Mouse (Mus musculus) thymus, postnatal 25 days (tissue): Measurements from ENCODE around the gene Tmem126a.

Source experiments
- DNase-seq: peaks from one replicate; pipeline ENCODE4 v3.0.0; 2022

Tmem126a gene

DNA sequence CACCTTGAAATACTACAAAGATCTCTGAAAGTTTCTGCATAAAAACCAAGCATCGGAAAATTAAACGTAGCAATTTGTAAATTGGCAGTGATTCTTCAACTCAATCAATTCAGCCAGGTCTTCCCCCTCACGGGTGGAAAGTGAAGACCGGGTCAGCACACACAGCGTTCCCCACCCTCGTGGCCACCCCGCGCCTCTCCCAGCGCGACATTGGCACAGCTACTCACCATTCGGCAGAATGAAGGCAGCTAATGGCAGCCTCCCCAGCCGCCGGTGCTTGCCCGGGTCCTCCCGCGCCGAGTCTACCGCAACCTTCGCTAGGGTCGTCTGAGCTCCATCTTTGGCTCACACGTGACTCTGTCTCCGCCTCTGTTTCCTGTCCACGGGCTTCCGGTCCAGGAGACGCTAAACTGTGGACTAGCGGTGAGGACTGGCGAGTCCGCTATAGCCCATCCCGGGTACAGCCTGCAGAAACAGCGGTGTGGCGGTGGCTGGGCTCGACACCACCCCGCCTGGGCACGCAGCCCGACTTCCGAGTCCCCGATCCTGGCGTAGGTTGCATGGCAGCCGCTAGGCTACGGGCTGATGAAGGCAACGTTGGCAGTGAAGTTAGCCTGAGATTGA, at the start of gene Tmem126a:
Gene Tmem126a, minus strand, starts transcription at position 385 of the 624 bp plus-strand sequence.
- peak; percentile 68 for DNase-seq

DNA sequence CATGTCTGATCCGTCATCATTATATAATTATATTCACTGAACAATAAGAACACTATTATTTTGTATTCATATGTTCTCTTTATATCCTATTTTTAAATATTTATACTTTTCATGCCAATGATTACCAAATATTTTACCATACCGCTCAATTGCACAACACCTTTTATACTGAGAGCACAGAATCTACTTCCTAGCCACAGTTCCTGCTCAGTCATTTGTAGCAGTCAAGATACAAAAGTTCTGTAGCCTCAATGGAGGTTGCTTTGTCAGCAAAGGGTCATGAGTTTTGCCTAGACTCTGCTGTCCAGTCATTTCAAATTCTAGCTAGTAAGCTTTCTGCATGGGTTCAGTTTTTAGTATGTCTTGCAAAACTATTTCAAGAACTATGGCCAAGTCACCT, 25.6 kb upstream of the Tmem126a start:
- DNase-seq = no peak

DNA sequence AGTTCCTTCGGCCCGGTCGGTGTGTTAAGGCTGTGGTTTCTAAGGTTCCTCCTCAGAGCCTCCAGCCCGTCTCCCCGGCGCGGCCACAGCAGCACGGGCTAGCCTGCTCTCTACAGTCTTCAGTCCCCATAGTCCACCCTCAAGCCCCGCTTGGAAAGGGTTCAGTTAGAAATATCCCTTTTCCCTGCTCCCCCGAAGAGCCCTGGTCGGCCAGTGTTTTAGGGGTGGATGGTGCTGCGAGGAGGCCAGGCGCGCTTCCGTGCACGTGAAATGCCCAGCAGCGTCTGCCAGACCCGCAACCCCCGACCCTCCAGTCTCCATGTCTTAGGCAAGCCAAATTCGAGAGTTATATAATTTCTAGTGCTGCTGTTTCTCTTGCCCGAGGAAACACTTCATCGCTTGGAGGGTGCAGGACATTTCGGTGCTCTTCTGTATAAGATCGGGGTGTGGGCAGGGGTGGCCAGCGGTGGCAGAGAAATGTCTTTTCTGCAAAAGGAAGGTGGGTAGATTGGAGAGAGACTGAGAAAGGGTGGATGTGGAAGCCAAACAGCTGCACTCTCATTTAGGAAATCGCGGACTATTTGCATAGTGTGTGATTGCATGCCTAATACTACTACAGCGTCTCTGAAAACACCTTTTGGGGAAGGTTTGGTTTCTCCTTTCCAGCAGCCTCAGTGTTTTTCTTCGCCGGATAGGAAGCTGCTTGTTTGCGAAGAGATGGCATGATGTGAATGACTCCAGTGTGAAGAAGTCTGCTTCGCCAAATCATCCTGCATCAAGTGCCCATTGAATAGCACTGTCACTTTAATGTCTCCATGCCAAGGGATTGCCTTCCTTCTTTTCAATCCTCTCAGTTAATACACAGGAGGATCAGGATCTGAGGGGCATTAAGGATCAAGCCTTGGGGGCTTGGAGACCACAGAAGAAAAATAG, 19.6 kb upstream of the Tmem126a start, which contains the start of gene Dlg2:
Gene Dlg2, plus strand, starts transcription at position 360 of the 933 bp plus-strand sequence.
- no peak for DNase-seq

DNA sequence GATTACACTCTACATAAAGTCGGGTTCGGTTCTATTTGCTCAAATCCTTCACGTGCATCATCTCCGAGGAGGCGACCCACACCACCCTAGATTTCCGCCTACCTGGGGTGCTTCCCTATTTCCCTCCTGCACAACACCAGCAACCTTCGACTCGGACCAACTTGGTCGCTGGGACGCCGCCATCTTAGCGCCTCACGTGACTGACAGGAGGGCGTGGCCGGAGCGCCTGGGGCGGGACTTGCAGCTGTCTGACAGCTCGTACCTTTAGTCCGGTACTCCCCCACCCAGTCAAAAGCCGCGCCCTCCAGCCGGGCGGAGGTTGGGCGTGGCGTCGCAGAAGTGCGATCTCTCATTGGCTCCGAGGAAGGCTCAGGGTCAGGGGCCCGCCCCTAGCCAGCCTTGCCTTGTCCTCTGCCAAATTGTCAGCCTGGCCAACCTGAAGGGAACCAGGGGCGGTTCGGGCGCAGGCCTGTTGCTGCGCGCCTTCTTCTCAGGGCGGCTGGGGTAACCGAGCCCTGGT, 18.8 kb upstream of the Tmem126a start, which contains the start of gene Tmem126b:
Gene Tmem126b, minus strand, starts transcription at position 209 of the 520 bp plus-strand sequence.
- DNase-seq = peak; percentile 99

DNA sequence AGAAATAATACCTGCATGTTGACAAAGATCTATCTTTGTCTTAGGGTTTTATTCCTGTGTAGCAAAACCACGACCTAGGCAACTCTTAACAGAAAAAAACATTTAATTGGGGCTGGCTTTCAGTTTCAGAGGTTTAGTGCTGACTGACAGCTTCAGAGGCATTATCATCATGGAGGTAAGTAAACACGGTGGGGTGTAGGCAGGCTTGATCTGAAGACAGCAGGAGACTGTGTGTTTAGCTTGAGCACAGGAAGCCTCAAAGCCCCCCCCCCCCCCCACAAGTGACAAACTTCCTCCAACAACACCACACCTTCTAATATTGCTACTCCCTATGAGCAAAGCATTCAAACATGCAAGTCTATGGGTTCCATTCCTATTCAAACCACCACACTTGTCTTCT, 16.5 kb upstream of the Tmem126a start:
- DNase-seq = no peak

DNA sequence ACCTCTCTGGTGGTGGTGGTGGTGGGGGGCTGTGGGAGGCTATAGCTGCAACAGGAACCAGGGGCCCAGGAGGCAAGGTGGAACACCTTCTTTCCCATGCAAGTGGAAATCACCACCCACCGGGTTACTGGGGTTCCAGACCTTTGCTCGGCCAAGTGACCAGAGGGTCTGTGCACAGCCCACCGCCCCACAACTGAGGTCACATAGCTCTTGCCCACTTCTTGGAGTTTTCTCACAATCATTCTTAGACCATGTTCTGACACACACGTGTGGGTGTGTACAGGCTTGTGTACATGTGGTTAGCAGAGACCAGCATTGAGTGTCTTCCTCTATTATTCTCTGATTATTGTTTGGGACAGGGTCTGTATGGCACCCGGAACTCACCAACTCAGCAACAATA, 4.4 kb upstream of the Tmem126a start:
- DNase-seq = no peak

DNA sequence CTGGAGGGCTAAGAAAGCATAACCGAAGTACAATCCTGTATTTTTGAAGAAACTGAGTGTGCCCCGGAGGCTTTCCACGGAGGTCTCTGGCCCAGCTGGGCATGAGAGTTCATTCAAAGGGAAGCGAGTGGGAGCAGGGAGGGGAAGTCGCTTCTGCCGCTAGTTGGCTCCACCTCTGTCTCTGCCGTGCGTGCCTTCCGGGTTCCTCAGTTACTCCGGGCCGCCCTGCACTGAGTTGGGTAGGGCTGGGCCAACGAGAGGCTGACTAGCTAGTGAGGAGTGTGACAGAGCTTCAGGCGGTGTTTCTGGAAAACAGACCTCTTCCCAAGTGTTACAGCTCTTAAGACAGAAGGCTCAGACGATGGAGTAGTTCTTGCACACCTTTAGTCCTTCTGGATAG, 3.9 kb upstream of the Tmem126a start:
- DNase-seq = peak; percentile 60

DNA sequence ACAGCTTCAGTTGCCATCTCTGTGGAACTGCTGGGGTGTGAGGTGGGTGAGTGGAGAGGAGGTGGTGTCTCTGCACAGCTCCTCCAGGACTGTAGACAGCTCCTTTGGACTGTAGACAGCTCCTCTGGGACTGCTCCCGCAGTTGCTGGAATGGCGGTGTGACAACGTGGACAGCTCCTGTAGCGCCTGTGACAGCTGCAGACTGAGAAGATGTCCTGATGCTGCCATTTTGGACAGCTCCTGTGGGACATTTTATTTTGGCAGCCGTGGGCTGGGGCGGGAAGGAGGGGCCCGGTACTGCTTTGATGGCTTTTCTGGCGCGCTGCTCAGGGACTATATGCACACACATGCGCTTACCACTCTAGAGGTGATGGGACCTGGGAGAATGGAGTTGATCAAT, 3.3 kb upstream of the Tmem126a start:
- DNase-seq = no peak

DNA sequence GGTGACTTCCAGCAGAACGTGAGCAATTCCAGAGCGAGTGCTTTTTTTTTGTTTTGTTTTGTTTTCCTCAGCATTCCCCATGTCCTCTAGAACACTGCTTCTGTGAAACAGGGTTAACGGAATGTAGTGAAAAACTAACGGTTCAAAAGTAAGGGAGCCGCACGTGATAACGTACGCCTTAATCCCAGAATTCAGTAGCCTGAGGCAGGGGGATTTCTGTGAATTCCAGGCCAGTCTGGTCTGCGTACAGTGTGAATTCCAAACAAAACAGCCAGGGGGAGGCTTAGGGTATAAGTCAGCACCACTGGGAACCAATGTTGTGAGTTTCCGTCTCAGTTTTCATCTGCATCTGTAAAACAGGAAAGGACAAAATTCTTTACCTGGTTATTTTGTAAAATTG, 488 bp upstream of the Tmem126a start:
- no peak for DNase-seq

DNA sequence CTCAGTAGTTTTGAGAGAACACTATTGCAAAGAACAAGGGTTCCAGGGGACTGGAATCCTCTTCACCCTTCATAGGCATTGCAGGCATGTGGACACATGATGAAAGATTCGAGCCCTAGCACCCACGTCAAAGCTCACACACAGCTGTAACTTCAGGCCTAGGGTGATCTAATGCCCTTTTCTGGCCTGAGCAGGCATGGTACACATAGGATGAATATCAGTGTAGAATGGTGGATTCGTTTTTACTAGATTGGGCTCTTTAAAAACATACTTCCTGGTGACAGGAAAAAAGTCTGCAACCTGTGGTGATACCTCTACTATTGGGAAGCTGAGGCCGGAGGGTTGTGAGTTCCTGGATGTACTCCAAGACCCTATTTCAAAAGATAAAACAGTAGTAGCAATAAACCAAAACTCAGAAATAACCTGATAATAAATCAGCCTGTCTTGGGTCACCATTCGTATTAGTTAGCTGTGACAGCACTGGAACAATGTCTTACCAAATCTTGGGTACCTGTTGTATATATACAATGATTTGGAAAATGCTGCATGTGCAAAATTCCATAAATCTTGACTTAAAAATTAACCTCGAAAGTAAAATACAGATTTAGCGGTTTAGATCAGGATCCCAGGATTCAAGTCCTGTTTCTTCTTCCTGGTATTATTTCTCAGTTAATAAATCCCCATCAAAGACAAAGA, 732 bp downstream of the Tmem126a start:
- no peak for DNase-seq

DNA sequence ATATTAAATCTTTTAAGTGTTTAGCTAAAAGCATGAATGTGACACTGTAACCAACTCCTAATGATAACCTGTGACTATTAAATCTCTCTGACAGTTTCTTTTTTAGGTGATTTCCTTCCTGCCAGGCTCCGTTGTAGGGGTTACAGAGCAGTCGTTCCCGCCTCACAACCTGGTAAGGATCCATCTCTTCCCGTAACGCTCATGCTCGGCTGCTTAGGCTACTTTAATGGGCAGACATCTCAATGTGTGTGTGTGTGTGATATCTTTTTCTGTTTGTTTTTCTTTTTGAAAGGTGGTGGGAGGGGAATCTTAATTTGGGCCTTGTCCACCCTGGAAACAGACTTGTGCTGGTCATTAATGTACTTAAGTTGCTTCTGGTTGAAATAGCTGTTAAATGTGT, 12.8 kb downstream of the Tmem126a start:
- no peak for DNase-seq

DNA sequence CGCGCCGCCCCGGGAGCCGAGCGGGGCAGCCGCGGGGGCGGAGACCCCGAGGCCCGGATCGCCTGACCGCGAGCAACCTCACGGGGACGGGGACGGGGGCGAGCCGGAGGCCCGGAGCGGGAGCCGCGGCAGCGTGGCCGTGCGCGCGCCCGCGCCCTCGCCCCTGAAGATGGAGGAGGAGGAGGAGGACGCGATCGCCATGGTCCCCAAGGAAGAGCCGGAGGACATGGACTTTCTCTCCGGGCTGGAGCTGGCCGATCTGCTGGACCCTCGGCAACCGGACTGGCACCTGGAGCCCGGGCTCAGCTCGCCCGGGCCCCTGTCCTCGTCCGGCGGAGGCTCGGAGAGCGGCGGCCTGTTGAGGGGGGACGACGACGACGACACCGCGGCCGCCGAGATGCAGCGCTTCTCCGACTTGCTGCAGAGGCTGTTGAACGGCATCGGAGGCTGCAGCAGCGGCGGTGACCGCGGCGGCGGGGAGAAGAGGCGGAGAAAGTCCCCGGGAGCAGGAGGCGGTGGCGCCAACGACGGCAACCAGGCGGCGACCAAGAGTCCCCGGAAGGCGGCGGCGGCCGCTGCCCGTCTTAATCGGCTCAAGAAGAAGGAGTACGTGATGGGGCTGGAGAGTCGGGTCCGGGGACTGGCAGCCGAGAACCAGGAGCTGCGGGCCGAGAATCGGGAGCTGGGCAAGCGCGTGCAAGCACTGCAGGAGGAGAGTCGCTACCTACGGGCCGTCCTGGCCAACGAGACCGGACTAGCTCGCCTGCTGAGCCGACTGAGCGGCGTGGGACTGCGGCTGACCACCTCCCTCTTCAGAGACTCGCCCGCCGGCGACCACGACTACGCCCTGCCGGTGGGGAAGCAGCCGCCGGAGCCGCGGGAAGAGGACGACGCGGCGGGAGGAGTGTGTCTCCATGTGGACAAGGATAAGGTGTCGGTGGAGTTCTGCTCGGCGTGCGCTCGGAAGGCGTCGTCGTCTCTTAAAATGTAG, 13.6 kb downstream of the Tmem126a start:
- DNase-seq = peak; percentile 71

DNA sequence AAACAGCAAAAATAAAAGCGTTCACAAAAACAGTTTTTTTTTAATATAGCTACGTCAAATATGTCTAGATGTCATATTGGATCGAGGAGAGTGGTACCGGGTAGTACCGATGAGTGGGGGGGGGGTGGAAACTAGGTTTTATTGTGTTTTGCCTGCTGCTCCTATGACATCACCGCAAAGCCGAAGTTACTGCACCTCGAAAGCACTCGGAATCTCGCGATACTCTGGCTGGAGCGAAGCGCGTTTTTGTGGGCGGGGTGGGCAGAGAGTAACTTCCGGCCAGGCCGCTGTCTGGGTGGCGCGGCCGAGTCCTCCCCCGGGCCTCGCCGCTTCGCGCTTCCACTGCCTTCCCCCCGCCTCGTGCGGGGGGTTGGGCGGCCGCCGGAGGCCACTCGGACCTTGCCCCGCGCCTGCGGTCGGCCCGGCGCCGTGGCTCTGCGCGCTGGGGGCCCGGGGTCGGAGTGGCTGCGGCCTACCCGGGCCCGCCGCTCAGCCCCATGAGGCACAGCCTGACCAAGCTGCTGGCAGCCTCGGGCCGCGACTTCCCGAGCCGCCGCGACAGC, 14.4 kb downstream of the Tmem126a start, which contains the start of gene Crebzf:
Gene Crebzf, plus strand, starts transcription at position 212 of the 563 bp plus-strand sequence.
- DNase-seq = peak; percentile 95

DNA sequence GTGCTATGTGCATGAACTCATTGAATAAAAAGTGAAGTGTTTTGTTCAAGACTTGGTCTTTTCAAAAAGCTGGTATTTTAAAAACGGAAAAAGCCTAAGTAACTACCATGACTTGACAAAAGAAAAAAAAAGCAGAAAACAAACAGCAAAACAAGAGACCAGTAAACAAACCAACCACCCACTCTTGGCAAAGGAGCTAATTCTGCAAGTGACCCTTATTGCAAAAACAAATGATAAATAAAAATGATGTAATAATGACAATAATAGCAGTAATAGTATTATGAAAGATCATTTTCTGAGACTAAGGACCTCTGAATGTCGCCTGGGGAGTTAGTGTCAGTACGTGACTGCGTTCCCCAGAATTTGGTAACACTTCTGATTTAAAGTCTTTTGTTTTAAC, 15.0 kb downstream of the Tmem126a start:
- no peak for DNase-seq

DNA sequence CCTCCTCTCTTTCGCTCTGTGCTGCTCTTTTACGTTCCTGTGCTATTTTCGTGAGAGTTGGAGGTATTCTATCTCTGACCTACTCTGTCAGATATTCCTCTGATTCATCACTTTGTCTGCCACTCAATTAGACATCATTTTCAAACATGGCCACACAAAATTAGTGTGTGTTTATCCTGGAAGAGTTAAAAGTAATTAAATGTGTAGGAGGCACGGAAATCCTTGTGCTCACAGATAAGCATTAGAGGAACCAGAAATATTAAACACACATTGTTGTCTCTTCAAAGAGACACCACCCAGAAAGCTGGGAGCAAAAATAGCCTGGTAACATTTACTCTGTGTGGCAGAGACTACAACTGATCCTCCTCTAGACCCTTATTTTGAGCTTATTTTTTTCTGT, 17.0 kb downstream of the Tmem126a start:
- DNase-seq = no peak

DNA sequence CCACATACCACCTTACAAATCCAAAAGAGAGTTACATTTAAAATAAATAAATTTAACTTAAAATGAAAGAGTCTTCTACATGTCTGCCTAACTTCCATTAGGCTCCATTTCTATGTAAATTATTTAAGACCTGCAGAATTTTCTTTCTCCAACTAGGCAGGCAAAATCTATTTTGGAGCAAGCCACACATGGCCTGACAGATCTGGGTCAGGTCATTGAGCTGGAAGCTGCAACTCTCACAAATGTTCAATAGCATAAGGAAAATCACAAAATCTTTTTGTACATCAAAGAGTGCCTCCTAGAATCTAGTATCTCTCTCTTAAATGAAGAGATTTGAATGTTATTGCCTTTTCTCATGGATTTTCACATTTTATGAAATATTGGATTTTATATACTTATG, 24.8 kb downstream of the Tmem126a start:
- no peak for DNase-seq

DNA sequence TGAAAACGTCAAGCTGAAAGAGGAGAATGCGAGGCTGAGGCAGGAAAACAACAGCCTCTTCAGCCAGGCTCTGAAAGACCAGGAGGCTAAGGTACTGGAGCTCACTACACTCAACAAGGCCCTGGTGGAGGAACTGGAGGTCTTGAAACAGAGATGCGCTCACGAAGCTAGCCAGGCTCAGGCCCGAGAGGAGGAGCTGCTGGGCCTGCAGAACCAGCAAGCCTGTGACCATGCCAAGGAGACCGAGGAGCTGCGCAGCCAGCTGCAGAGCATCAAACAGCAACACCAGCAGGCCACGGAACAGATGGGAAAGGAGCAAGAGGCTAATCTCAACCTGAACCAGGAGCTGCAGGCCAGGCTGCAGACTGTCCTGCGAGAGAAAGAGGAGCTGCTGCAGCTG, 30.0 kb downstream of the Tmem126a start:
- no peak for DNase-seq

DNA sequence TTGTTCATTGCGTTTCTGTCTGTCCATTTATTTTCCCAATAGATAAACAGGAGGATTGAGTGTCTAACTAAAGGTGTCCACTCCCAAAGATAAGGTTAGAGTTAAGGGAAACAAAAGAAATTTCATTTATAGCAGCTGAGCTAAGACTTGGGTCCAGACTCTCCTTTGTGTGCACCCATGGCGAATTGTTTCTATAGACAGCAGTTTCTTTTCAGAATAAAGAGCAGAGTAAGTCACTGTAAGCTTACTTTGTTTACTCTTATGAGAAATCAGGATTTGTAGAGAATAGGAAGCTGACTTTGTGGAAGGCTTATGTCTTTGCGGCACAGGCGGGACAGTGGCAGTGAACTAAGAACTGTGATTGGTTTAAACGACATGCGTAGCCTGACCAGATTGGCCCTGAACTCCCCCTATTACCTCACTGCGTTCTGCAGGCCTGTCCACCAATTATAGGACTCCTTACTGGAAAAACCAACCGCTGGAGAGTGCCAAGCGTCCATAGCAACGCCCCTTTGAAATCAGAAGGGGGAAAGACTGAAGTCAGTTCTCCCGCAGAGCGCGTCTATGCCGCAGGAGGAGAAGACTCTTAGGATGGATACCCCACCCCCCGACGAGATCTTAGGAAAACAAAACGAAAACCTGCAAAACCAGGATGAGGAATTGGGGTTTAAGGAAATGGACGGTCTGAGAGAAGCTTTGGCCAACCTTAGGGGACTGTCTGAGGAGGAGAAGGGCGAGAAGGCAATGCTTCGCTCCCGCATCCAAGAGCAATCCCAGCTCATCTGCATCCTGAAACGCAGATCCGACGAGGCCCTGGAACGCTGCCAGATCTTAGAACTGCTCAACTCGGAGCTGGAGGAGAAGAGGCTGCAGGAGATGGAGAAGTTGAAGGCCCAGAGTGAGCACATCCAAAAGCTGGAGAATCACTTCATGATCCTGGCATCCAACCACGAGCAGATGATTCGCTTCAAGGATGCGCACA, 30.7 kb downstream of the Tmem126a start, which contains the start of gene Ccdc89:
Gene Ccdc89, plus strand, starts transcription at position 558 of the 982 bp plus-strand sequence.
- no peak for DNase-seq

DNA sequence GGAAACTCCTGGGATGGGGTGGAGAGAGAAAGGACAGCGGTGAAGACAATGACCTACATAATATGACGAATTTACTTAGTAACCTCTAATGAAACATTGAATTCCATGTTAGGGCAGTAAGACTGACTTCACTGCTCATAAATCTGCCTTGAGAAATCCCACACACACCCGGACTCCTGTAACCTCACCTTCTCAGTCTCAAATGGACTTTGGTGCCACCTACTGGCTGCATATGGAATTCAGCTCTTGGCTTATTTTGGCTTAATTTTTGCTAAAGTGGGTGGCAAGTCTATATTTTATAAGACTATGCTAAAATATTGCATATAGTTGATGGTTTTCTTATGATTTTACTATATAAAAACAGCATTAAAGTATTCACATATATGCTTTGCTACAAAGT, 47.1 kb downstream of the Tmem126a start:
- peak; percentile 75 for DNase-seq
